Mouse (Mus musculus) lung, postnatal 0 days (tissue): ENCODE measurements around the gene Fcmr.

ENCODE experiments used
- CTCF ChIP-seq: IDR thresholded peaks from 2 replicates; pipeline ENCODE4 v1.5.1; 2016; ENCODE audit warnings: antibody characterized with exemption, mild to moderate bottlenecking
- EP300 ChIP-seq: IDR thresholded peaks from 2 replicates; pipeline ENCODE4 v1.6.1; 2016; ENCODE audit warnings: antibody characterized with exemption, mild to moderate bottlenecking, control low read depth

DNA sequence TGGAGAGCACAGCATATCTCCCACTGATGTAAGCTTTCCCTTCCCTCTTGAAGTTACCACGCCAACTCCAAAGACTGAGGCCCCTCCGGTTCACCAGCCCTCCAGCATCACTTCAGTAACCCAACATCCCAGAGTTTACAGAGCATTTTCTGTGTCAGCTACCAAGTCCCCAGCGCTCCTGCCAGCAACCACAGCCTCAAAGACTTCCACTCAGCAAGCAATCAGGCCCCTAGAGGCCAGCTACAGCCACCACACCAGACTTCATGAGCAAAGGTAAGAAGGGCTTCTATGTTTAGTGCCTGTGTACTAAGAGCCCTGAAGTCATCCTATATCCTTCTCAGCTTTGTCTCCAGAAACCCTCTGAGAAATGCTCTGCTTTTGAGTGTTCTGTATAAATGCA, 10.4 kb downstream of the Fcmr start:
- TF ChIP-seq EP300, result no peak
- no peak; the same call in 1 of the 2 replicates for TF ChIP-seq CTCF
